Mouse (Mus musculus) urinary bladder, postnatal 14 days (tissue): Measurements from ENCODE around the gene Csgalnact2.

Experiments used
- DNase-seq: peaks from one replicate; pipeline ENCODE4 v3.0.0; 2021; ENCODE audit warnings: low spot score

Gene Csgalnact2

GRCm38 (mm10) chr6:118072176-118072575 lies 66.8 kb downstream of the Csgalnact2 start:
- DNase-seq = no peak

GRCm38 (mm10) chr6:118071416-118071815 lies 67.5 kb downstream of the Csgalnact2 start:
- no peak for DNase-seq

- DNase-seq = no peak
Measured at GRCm38 (mm10) chr6:118071013-118071350, 68.0 kb downstream of the Csgalnact2 start.

- DNase-seq = no peak
Measured at GRCm38 (mm10) chr6:118070321-118071012, 68.5 kb downstream of the Csgalnact2 start.

- no peak for DNase-seq
Measured at GRCm38 (mm10) chr6:118067720-118068119, 71.2 kb downstream of the Csgalnact2 start.

- peak; percentile 15 for DNase-seq
Measured at GRCm38 (mm10) chr6:118066199-118067081, 72.5 kb downstream of the Csgalnact2 start.

GRCm38 (mm10) chr6:118065837-118066198 lies 73.1 kb downstream of the Csgalnact2 start:
- no peak for DNase-seq

GRCm38 (mm10) chr6:118064968-118065530 lies 73.9 kb downstream of the Csgalnact2 start:
- DNase-seq = peak; percentile 41

GRCm38 (mm10) chr6:118063266-118063665 lies 75.7 kb downstream of the Csgalnact2 start:
- peak; percentile 0 for DNase-seq

GRCm38 (mm10) chr6:118061266-118061665 lies 77.7 kb downstream of the Csgalnact2 start:
- no peak for DNase-seq
